Mouse (Mus musculus): ENCODE measurements at regions not wholly inside any gene's neighbourhood (a gene's known extent, or its start where the extent isn't known, plus 50 kb on each side); places are given as distances from the start of the nearest gene placed in this dataset.

DNA sequence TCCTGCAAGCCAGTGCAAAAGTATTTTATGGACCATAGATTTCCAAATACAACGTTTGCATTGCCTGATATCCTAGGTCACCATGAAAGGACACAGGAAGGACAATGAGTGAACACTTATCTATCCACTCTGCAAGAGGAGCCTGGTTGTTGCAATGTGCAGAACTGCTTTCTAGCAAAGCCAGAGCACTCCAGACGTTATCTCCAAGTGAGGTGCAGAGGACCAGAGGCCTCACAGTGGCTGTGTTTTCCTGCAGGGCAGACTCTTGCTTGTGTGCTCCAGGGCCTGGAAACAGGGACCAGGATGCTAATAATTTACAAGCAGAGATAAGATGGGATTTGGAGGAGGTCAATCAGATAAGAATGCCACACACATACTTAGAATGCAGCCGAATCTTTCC is 226.0 kb upstream of the Spdye4c start:
- H3K27me3 ChIP-seq (replicated peaks; ENCODE audit: control insufficient read depth, insufficient read depth, low read length), result no peaks in the 10 kb centered on the region
- H3K4me2 ChIP-seq (ENCODE audit: low read length), result no peak overlapping the region
- H3K36me3 ChIP-seq (ENCODE audit: control insufficient read depth, insufficient read depth, low read length), result no peaks in the 10 kb centered on the region
- WGBS, result 90% methylated on average over 3 of the region's 3 CpGs
- no peak overlapping the region for H3K9ac ChIP-seq (ENCODE audit: low read depth, low read length)
- no peaks in the 10 kb centered on the region for H3K9me3 ChIP-seq (ENCODE audit: control insufficient read depth, low read length)
- ATAC-seq, result no peak
- no peak overlapping the region for H3K4me3 ChIP-seq (ENCODE audit: low read length)
- no peaks in the 10 kb centered on the region for H3K4me1 ChIP-seq (ENCODE audit: control insufficient read depth, insufficient read depth, low read depth, low read length)
- no peak overlapping the region for H3K27ac ChIP-seq (ENCODE audit: low read depth, low read length)

DNA sequence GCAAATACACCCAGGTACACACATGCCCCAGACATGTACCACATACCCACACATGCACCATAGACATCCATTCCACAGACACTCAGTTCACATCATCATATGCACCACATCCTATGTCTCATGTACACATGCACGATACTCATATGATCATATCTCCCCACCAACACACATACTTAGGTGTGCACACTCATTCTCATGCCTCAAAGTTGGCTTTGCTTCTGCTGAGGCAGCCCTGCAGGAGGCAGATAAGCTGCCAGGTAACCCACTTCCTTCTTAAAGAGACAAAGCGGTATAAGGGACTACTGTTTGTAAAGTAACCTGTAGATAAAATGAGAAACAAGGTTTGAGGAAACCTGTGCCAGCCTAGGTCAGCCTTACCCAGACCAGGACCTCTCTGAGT is 225.2 kb upstream of the Spdye4c start:
- Histone ChIP-seq H3K4me2 (ENCODE audit: low read length) (no peak overlapping the region), H3K4me3 (ENCODE audit: low read length) (no peak overlapping the region), H3K4me1 (ENCODE audit: control insufficient read depth, insufficient read depth, low read depth, low read length) (no peaks in the 10 kb centered on the region), H3K9ac (ENCODE audit: low read depth, low read length) (no peak overlapping the region), H3K9me3 (ENCODE audit: control insufficient read depth, low read length) (no peaks in the 10 kb centered on the region), H3K27me3 (replicated peaks; ENCODE audit: control insufficient read depth, insufficient read depth, low read length) (no peaks in the 10 kb centered on the region), H3K36me3 (ENCODE audit: control insufficient read depth, insufficient read depth, low read length) (no peaks in the 10 kb centered on the region), H3K27ac (ENCODE audit: low read depth, low read length) (no peak overlapping the region)
- ATAC-seq, result no peak
- WGBS, result 94% methylated on average over 2 of the region's 2 CpGs

DNA sequence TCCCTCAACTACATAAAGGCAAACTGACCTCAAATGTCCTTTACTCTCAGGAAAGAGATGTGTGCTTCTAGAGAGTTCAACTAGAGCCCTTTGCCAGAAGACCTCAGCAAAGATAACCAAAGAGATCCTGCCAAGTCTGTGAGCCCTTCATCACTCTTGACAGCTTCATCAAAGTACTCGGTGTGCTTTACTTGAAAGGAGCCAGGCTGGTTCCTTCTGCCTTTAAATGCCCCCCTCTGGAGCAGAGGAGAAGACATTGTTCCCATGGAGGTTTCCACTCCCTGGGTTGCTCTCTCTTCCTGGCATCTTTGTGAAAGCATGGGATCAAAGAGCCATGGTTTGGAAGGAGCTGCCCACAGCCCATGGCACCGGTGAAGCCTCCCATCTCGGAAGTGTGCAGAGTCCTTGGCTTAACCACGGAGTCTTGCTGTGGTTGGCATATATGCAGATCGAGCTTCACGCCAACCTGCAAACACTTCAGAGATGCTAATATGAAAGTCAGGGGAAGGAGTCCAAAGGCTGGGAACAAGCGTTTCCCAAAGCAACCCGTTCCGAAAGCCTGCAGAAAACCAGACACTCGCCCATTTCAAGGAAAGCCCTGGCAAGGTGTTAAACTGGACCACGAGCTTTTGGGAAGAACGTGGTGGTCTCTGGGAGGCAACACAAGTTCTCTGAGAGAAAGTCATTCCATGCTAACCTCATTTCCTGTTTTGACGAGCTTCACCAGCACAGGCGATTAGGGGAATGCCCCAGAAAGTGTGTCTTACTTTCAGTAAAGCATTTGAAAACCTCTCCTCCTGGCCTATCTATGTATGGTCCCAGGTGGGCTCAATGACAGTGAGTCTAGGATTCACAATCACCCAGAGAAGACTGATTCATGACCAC is 223.5 kb upstream of the Spdye4c start:
- no peak for ATAC-seq
- Histone ChIP-seq H3K9me3 (ENCODE audit: control insufficient read depth, low read length) (no peaks in the 10 kb centered on the region), H3K4me1 (ENCODE audit: control insufficient read depth, insufficient read depth, low read depth, low read length) (no peaks in the 10 kb centered on the region), H3K9ac (ENCODE audit: low read depth, low read length) (no peak overlapping the region), H3K27me3 (replicated peaks; ENCODE audit: control insufficient read depth, insufficient read depth, low read length) (no peaks in the 10 kb centered on the region), H3K27ac (ENCODE audit: low read depth, low read length) (no peak overlapping the region), H3K4me3 (ENCODE audit: low read length) (no peak overlapping the region), H3K4me2 (ENCODE audit: low read length) (no peak overlapping the region), H3K36me3 (ENCODE audit: control insufficient read depth, insufficient read depth, low read length) (no peaks in the 10 kb centered on the region)
- WGBS, result 82% methylated on average over 14 of the region's 14 CpGs

DNA sequence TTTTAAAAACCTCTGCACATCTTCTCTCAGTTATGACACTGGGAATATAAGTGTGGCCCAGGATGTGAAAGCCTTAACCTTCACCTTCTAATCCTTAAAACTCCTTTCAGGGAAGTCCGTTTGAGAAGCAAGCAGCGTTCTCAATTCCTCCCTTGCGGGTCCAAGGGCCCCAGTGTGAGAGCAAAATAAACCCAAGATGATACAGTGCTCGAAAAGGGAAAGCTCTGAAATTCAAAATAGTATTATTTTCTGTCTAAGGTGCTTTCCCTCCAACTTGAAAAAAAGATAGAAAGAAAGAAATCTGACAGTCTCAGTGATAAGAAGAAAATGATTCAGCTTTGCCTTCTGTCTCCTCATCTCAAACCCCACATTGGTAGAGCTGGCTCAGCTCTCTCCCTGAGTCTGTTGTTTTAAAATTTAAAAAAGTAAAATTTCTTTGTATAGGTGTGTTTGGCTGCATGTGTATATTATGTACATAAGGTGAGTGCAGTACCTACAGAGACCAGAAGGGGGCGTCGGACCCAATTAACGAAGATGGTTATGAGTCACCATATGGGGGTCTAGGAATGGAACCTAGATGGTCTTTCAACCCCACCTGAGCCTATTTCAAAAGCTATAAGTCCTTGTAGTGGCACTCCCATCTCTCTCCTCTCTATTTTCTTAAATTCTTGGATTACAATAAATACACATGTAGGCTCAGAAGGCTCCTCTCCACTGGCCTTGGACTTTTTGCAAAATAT is 222.3 kb upstream of the Spdye4c start:
- Histone ChIP-seq H3K4me3 (ENCODE audit: low read length) (no peak overlapping the region), H3K9me3 (ENCODE audit: control insufficient read depth, low read length) (no peaks in the 10 kb centered on the region), H3K9ac (ENCODE audit: low read depth, low read length) (no peak overlapping the region), H3K4me2 (ENCODE audit: low read length) (no peak overlapping the region), H3K27me3 (replicated peaks; ENCODE audit: control insufficient read depth, insufficient read depth, low read length) (no peaks in the 10 kb centered on the region), H3K27ac (ENCODE audit: low read depth, low read length) (no peak overlapping the region), H3K4me1 (ENCODE audit: control insufficient read depth, insufficient read depth, low read depth, low read length) (peaks cover 5% of the 10 kb centered on the region), H3K36me3 (ENCODE audit: control insufficient read depth, insufficient read depth, low read length) (no peaks in the 10 kb centered on the region)
- WGBS, result 67% methylated on average over 7 of the region's 7 CpGs
- ATAC-seq, result no peak

DNA sequence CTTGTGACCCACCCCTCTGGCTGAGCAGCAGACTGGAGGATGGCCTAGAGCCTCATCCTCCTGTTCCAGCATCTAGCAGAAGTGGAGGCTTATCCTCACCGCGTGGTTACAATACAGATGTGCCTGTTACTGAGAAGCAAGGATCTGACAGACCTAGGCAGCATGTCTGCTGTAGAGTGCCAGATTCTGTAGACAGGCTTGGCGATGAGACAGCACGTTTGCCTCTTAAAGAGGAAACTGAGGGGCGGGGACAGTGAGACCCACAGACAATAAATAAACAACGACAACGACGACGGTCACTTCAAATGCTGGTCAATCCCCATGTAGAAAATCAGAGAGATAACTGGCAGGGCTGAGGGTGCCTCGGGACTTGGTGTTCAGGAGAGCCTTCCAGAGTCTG is 220.2 kb upstream of the Spdye4c start:
- Histone ChIP-seq H3K36me3 (ENCODE audit: control insufficient read depth, insufficient read depth, low read length) (no peaks in the 10 kb centered on the region), H3K27ac (ENCODE audit: low read depth, low read length) (no peak overlapping the region), H3K4me1 (ENCODE audit: control insufficient read depth, insufficient read depth, low read depth, low read length) (peaks cover 9% of the 10 kb centered on the region), H3K9ac (ENCODE audit: low read depth, low read length) (no peak overlapping the region), H3K9me3 (ENCODE audit: control insufficient read depth, low read length) (no peaks in the 10 kb centered on the region), H3K4me3 (ENCODE audit: low read length) (no peak overlapping the region), H3K4me2 (ENCODE audit: low read length) (no peak overlapping the region), H3K27me3 (replicated peaks; ENCODE audit: control insufficient read depth, insufficient read depth, low read length) (no peaks in the 10 kb centered on the region)
- whole genome bisulfite sequencing, result 80% methylated on average over 10 of the region's 10 CpGs
- ATAC-seq, result no peak

DNA sequence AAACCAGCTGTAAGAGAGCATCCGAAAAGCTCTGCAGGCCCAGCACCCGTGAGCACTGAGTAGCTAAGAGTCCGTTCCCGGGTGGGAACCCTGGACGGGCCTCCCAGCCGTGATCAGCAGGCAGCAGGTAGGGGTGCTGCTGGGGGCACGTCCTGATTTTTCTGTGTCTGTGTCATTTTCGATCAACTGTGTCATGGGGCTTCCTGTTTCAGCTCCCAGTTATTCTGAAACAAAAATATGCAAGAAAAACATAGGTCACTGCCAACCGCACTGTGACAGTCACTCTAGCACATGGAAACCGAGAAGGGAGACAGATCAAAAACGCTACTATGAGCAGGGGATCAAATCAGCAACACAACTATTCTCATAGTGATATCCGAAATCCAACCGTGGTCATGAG is 218.8 kb upstream of the Spdye4c start:
- H3K9ac ChIP-seq (ENCODE audit: low read depth, low read length), result no peak overlapping the region
- no peak overlapping the region for H3K27ac ChIP-seq (ENCODE audit: low read depth, low read length)
- H3K4me3 ChIP-seq (ENCODE audit: low read length), result no peak overlapping the region
- no peaks in the 10 kb centered on the region for H3K36me3 ChIP-seq (ENCODE audit: control insufficient read depth, insufficient read depth, low read length)
- no peak overlapping the region for H3K4me2 ChIP-seq (ENCODE audit: low read length)
- H3K4me1 ChIP-seq (ENCODE audit: control insufficient read depth, insufficient read depth, low read depth, low read length), result peaks cover 9% of the 10 kb centered on the region
- no peaks in the 10 kb centered on the region for H3K9me3 ChIP-seq (ENCODE audit: control insufficient read depth, low read length)
- ATAC-seq, result no peak
- WGBS, result 83% methylated on average over 13 of the region's 13 CpGs
- H3K27me3 ChIP-seq (replicated peaks; ENCODE audit: control insufficient read depth, insufficient read depth, low read length), result no peaks in the 10 kb centered on the region

DNA sequence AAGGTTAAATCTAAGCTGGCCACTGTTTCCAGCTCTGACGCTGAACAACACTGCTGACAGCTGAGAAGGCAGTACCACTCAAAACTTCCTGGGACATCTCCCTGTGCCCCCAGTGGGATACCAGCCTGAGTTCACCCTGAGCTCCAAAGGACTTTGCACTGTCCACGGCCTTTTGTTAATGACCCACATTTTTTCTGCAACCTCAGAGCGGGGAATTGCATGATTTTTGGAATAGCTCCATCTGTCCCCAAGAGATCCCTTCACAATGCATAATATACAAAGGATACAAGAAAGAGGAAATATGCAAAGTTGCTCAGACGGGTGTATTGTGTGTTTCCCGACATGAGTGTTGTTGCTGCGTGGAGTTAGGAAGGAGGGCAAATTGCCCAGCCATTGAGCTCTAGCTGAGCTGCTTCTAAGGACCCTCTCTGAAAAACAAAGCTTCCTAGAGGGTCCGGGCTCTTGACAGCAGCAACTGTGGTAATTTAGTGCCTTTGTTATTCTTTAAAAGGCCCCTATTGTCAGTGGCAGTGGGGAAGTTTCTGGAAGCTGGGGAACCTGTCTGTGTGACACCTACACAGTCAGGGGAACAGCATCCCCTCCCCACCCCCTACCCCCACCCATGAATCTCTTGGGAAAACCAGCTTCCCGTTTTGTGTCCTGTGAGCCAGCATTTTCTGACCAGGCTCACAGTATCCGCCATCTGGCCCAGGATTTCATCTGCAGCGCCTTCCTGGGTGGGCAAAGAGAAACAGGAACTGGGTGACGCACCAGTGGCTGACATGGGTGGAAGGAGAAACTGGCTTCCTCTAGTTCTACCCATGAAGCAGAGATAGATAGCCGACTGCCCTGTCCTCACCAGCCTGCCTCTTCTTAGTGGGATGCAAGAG is 217.4 kb upstream of the Spdye4c start:
- H3K4me3 ChIP-seq (ENCODE audit: low read length), result no peak overlapping the region
- H3K27ac ChIP-seq (ENCODE audit: low read depth, low read length), result no peak overlapping the region
- H3K27me3 ChIP-seq (replicated peaks; ENCODE audit: control insufficient read depth, insufficient read depth, low read length), result no peaks in the 10 kb centered on the region
- H3K4me1 ChIP-seq (ENCODE audit: control insufficient read depth, insufficient read depth, low read depth, low read length), result peaks cover 9% of the 10 kb centered on the region
- no peak overlapping the region for H3K9ac ChIP-seq (ENCODE audit: low read depth, low read length)
- 0 out of 2 replicates have a peak, but pooled peaks have one; percentile 27 for ATAC-seq
- WGBS, result 20% methylated on average over 12 of the region's 12 CpGs
- H3K4me2 ChIP-seq (ENCODE audit: low read length), result no peak overlapping the region
- H3K36me3 ChIP-seq (ENCODE audit: control insufficient read depth, insufficient read depth, low read length), result no peaks in the 10 kb centered on the region
- H3K9me3 ChIP-seq (ENCODE audit: control insufficient read depth, low read length), result no peaks in the 10 kb centered on the region

DNA sequence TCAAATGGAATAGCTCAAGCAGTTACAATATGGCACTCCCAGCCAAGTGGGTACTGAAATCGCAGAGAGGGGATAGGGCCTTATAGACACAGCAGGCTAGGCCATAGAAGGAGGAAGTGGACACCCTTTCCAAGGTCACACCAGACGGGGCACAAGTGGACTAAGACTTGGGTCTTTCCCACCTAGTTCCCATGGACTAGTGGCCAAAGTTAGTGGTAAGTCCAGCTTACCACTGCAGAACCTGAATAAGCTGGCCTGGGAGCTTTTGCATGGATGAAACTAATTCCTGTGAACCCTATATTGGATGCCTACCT is 216.8 kb upstream of the Spdye4c start:
- no peak overlapping the region for H3K4me3 ChIP-seq (ENCODE audit: low read length)
- no peak overlapping the region for H3K4me2 ChIP-seq (ENCODE audit: low read length)
- H3K27ac ChIP-seq (ENCODE audit: low read depth, low read length), result no peak overlapping the region
- peaks cover 9% of the 10 kb centered on the region for H3K4me1 ChIP-seq (ENCODE audit: control insufficient read depth, insufficient read depth, low read depth, low read length)
- H3K36me3 ChIP-seq (ENCODE audit: control insufficient read depth, insufficient read depth, low read length), result no peaks in the 10 kb centered on the region
- ATAC-seq, result no peak
- H3K9ac ChIP-seq (ENCODE audit: low read depth, low read length), result no peak overlapping the region
- no peaks in the 10 kb centered on the region for H3K9me3 ChIP-seq (ENCODE audit: control insufficient read depth, low read length)
- no peaks in the 10 kb centered on the region for H3K27me3 ChIP-seq (replicated peaks; ENCODE audit: control insufficient read depth, insufficient read depth, low read length)
- 92% methylated on average over 2 of the region's 2 CpGs for WGBS

DNA sequence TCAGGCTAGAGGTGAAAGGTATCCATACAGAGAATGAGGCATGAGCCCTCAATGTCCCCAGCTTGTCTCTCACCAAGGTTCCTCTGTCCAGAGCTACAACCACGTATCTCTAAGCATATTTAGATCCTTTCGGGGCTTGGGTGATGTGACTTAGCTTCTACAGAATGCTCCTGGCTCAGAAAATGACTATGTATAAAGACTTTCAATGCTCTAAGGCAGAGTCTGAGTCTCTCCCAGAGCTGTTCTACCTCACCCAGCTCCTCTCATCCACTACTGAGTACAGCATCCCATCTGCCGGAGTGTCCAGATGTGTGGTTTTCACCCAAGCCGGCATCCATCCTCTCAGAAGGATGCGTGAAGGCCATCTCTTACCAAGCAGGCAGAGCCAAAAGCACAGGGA is 216.1 kb upstream of the Spdye4c start:
- 94% methylated on average over 5 of the region's 5 CpGs for WGBS

More for the DNA sequence above, 216.1 kb upstream of the Spdye4c start:
- Histone ChIP-seq H3K4me1 (ENCODE audit: control insufficient read depth, insufficient read depth, low read depth, low read length) (peaks cover 9% of the 10 kb centered on the region), H3K9ac (ENCODE audit: low read depth, low read length) (no peak overlapping the region), H3K36me3 (ENCODE audit: control insufficient read depth, insufficient read depth, low read length) (no peaks in the 10 kb centered on the region), H3K27me3 (replicated peaks; ENCODE audit: control insufficient read depth, insufficient read depth, low read length) (no peaks in the 10 kb centered on the region), H3K9me3 (ENCODE audit: control insufficient read depth, low read length) (no peaks in the 10 kb centered on the region), H3K4me2 (ENCODE audit: low read length) (no peak overlapping the region), H3K4me3 (ENCODE audit: low read length) (no peak overlapping the region), H3K27ac (ENCODE audit: low read depth, low read length) (no peak overlapping the region)
- no peak for ATAC-seq
